Comparison of ENCODE assay signal across 11 mouse cellular contexts in genomic region chr10:99097374-99097773, GRCm38 (mm10). TPM values are rescaled to one million over a fixed set of nuclear protein-coding genes. Genes with fewer than 3 reads are reported as not detected.
A peak's percentile ranks its signal among the peaks of the same experiment; 100 is the strongest.
DNase-seq lines count a peak whose midpoint lies in the region; ATAC-seq and TF ChIP-seq lines count a peak whose summit lies in the region.
"Had no signal": no experiment of that assay in that cellular context is flagged by ENCODE, and none has a peak within 500 bp of the region (broad histone marks: within the 10 kb centered on the region; RNA-seq: fewer than 3 reads in every experiment).

No protein-coding gene starts in this region.

- intact Hi-C loops in gastrocnemius, adult 2 months (cut with DNase I): no loop called here
- intact Hi-C loops in gastrocnemius, postnatal 36 days (cut with DNase I): no loop called here

- H3K4me1 ChIP-seq in neural tube, embryonic 14.5 days (ENCODE audit: control insufficient read depth, insufficient read depth, low read length): no peaks in the 10 kb centered on the region
- H3K4me1 ChIP-seq: stomach, embryonic 15.5 days had no signal

- no peak overlapping the region for H3K27ac ChIP-seq in gastrocnemius, adult 2 months
- no peak overlapping the region for H3K27ac ChIP-seq in neural tube, embryonic 14.5 days (ENCODE audit: low read depth, low read length)
- H3K27ac ChIP-seq: stomach, embryonic 15.5 days had no signal

- DNase-seq in gastrocnemius, adult 2 months: peak; percentile 31
- no peak for DNase-seq in gastrocnemius, postnatal 36 days
- no peak for DNase-seq in neural tube, embryonic 10.5 days (ENCODE audit: extremely low spot score, low spot score)
- peak; percentile 78 for DNase-seq in brain, adult 2 months (ENCODE audit: low read depth, low spot score)
- peak; percentile 46 for DNase-seq in kidney, postnatal 14 days
- peak; percentile 39 to 57 for DNase-seq in natural killer cell, adult 2 months (ENCODE audit: low spot score in 2 of 2)
- DNase-seq in urinary bladder, postnatal 10 days (ENCODE audit: low spot score): no peak

- H3K9ac ChIP-seq in neural tube, embryonic 14.5 days (replicated peaks; ENCODE audit: low read depth, low read length): no peak overlapping the region
- H3K9ac ChIP-seq: stomach, embryonic 15.5 days had no signal

- H3K9me3 ChIP-seq in neural tube, embryonic 14.5 days (ENCODE audit: control insufficient read depth, low read length): no peaks in the 10 kb centered on the region
- H3K9me3 ChIP-seq: stomach, embryonic 15.5 days had no signal

- WGBS in neural tube, embryonic 14.5 days: 74% methylated on average over 10 of the region's 10 CpGs

- no peaks in the 10 kb centered on the region for H3K36me3 ChIP-seq in neural tube, embryonic 14.5 days (ENCODE audit: control insufficient read depth, insufficient read depth, low read length)
- H3K36me3 ChIP-seq: stomach, embryonic 15.5 days had no signal

- no peak overlapping the region for H3K4me3 ChIP-seq in gastrocnemius, adult 2 months
- H3K4me3 ChIP-seq in neural tube, embryonic 14.5 days (ENCODE audit: low read depth, low read length): no peak overlapping the region
- H3K4me3 ChIP-seq: stomach, embryonic 15.5 days had no signal

- no peaks in the 10 kb centered on the region for H3K27me3 ChIP-seq in neural tube, embryonic 14.5 days (ENCODE audit: control insufficient read depth, insufficient read depth, low read length)
- H3K27me3 ChIP-seq: stomach, embryonic 15.5 days had no signal

- TF ChIP-seq CTCF in gastrocnemius, adult 2 months (IDR thresholded peaks at IDR 0.05): peak; percentile 81

- no peak overlapping the region for H3K4me2 ChIP-seq in neural tube, embryonic 14.5 days (ENCODE audit: low read depth, low read length)
- H3K4me2 ChIP-seq: stomach, embryonic 15.5 days had no signal

- ATAC-seq in neural tube, embryonic 14.5 days (ENCODE audit: low read depth): peak; percentile 41; the same call in 1 of the 2 replicates

RNA-seq across cellular contexts. Expression of gene Poc1b, which starts 9.5 kb away (rescaled TPM):
- 1 to 10 TPM; 3.3 to 4.1 TPM for total RNA-seq in gastrocnemius, adult 2 months (2021)
- total RNA-seq in gastrocnemius, postnatal 36 days (2021): 1 to 10 TPM; 3.7 to 3.8 TPM
- 13.8 and 15.7 TPM in 2 replicates for polyA plus RNA-seq in neural tube, embryonic 14.5 days (2014; fragmentation: Nextera tagmentation; extraction: Ambion mirVana)

RNA-seq across cellular contexts. Expression of gene Galnt4, which starts 10.6 kb away (rescaled TPM):
- total RNA-seq in gastrocnemius, adult 2 months (2021): 1 to 10 TPM; 1.3 to 1.4 TPM
- 1 to 10 TPM; 1.2 to 1.5 TPM for total RNA-seq in gastrocnemius, postnatal 36 days (2021)
- polyA plus RNA-seq in neural tube, embryonic 14.5 days (2014; fragmentation: Nextera tagmentation; extraction: Ambion mirVana): 2.9 and 4.2 TPM in 2 replicates

RNA-seq across cellular contexts. Expression of gene Phxr2, which starts 28.8 kb away (rescaled TPM):
- total RNA-seq in gastrocnemius, adult 2 months (2021): not detected
- total RNA-seq in gastrocnemius, postnatal 36 days (2021): not detected
- polyA plus RNA-seq in neural tube, embryonic 14.5 days (2014; fragmentation: Nextera tagmentation; extraction: Ambion mirVana): not detected in 2 replicates
- polyA plus RNA-seq: gonadal fat pad, adult 2 months; liver, embryonic 16.5 days; stomach, embryonic 15.5 days had no signal

Comparison
In these comparisons a context has a peak if more than half of its experiments do, and no peak if none do; other contexts are left out.
1. DNase-seq: peak in gastrocnemius, adult 2 months (single experiment), brain, adult 2 months (single experiment), kidney, postnatal 14 days (single experiment) and natural killer cell, adult 2 months (2 of 2); none in gastrocnemius, postnatal 36 days (0 of 2), neural tube, embryonic 10.5 days (single experiment) and urinary bladder, postnatal 10 days (single experiment).